Mouse (Mus musculus): ENCODE data around the gene Ovol1.

Gene Ovol1

DNA sequence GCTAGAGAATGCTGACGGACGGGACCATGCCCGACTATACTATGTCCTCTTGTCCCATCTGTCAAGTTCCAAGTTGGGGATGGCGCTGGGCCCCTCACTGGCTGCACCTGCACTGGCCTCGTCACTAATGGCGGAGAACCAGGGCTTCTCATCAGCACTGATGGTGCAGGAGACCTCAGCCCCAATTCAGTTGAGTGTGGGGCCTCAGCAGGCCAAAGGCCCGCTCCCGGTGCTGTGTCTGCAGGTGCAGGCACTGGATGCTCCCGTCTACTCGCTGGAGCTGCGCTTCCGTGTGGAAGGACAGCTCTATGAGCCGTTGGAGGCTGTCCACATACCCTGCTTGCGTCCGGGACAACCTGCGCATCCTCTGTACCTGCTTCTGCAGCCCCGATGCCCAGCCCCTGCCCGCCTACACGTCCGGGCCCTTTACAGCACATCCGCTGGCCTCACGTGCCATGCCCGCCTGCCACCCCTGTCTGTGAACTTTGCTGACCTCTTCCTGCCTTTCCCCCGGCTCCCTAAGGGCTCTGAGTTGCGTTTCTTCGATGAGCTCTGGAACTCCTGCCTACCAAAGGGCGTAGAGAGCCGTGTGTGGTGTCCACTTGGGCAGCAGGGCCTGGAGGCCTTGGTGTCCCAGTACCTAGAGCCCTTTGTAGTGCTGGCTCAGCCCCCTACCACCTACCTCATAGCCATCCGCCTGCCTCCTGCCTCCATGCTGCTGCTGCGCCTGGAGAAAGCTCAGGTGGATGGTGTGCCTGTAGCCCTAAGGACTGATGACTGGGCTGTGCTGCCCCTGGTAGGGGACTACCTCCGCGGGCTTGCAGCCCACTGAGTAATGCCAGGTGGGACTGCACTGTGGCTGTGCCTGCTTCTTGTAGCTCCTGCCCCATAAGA lies 10.2 kb upstream of the Ovol1 start:
- in situ Hi-C loops (cut with MboI; ENCODE audit: low pct_unique_long_range_greater_than_20kb in 1 of 2, low sequenced_read_pairs in 2 of 2, unreplicated experiment in 1 of 2) = no loop called here

DNA sequence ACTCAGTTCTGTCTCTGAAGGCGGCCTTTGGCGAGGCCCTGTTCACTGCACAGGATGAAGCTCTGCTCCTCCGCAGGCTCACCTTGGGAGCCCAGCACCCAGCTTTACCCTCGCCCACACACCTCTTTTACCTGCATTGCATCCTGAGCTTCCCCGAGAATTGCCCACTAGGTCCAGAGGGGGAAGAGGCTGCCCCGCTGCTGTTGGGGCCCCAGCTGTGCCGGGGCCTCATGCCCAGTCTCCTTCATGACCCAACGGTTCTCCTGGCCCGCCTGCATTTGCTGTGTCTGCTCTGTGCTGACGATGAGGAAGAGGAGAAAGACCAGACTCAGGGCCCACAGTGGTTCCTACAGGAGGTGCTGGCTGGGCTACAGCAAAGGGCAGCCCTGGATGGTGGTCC lies 9.1 kb upstream of the Ovol1 start:
- in situ Hi-C loops (cut with MboI; ENCODE audit: low pct_unique_long_range_greater_than_20kb in 1 of 2, low sequenced_read_pairs in 2 of 2, unreplicated experiment in 1 of 2) = no loop called here

DNA sequence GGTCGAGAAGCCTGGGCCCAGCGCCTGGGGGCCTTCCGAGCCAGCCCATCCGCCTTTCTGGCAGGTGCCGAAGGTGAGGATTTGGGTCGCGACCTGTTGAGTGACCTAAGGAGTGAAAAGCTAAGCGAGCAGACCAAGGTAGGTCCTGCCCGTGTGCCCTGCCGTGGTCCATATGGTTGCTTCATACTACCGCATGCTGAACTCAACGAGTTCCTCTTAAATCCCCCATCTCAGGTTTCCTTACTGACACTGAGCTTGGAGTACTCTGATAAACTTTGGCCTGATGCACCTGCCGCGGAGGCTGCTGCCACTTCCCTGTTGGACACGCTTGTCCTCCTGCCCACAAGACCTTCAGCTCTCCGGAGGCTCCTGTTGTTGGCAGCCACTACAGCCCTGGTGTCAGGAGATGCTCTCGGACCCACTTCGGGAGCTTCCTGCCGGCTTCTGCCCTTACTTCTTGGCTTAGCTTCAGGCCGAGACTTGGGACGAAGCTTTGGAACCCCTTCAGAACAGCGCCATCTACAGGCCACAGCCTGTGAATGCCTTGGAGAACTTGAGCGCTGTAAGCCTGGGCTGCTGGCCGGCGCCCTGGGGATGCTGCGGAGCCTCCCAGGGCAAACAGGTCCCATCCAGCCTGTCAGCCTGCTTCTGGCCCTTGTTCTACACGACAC lies 8.2 kb upstream of the Ovol1 start:
- in situ Hi-C loops (cut with MboI; ENCODE audit: low pct_unique_long_range_greater_than_20kb in 1 of 2, low sequenced_read_pairs in 2 of 2, unreplicated experiment in 1 of 2) = no loop called here

DNA sequence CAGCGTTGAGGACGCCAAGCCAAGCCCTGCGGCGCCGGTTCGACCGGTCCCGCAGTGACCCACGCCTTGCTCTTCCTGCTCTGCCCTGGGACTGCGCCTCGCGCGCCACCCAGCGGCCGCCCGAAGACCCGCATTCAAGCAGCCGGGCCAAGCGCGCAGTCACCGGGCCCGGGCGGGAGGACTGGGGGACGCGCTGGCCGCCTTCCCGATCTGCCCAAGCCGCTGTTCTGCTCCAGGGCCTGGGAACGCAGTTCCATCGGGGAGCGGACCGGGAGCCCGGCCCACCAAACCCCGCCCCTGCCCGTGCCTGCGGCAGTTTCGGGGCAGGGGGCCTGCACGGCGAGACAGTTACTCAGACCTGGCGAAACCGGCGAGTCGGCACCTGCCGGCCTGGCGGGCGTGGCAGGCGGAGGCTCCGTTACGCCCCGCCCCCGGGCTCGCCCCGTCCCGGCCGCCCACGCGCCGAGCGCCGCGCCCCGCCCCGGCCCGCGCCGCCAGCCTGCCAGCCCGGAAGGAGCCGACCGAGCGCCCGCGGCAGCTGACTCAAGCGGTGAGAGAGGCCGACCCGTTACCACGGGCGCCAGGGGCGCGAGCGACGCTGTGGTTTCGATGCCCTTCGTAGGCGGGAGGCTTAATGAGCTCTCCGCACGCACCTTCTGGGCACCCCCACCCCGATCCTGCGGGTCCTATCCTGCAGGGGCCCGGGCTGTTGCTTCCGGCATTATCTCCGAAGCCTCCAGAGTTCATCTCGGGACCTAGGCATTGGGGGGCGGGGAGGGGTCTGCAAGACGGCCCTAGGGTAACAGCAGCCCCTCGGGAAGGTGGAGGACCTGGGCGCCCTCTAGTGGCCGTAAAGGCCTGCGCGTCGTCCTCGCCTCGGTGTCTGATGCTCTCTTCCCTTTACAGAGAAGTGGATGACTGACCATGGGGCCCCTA lies 7.4 kb upstream of the Ovol1 start, which contains the start of gene Ap5b1:
Gene Ap5b1 (plus strand): TSS at position 492 of the 936 bp plus-strand sequence.
- in situ Hi-C loops (cut with MboI; ENCODE audit: low pct_unique_long_range_greater_than_20kb in 1 of 2, low sequenced_read_pairs in 2 of 2, unreplicated experiment in 1 of 2) = no loop called here

DNA sequence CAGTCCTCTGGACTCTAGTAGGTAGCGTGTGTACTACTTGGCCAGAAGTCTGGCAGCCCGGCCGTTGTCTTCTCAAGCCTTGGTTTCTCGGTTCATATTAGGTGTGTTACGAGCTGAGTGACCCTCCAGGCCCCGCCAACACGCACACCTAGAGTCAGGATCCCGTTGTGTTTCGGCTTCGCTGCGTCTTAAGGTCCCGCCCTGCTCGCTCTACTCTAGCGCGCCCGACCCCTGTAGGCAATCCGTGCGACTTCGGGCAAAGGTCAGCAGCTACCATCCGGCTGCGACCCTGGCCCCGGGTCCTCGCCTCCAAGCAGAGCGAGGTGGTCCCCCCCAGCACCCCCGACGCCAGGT lies 6.7 kb upstream of the Ovol1 start:
- in situ Hi-C loops (cut with MboI; ENCODE audit: low pct_unique_long_range_greater_than_20kb in 1 of 2, low sequenced_read_pairs in 2 of 2, unreplicated experiment in 1 of 2) = no loop called here

DNA sequence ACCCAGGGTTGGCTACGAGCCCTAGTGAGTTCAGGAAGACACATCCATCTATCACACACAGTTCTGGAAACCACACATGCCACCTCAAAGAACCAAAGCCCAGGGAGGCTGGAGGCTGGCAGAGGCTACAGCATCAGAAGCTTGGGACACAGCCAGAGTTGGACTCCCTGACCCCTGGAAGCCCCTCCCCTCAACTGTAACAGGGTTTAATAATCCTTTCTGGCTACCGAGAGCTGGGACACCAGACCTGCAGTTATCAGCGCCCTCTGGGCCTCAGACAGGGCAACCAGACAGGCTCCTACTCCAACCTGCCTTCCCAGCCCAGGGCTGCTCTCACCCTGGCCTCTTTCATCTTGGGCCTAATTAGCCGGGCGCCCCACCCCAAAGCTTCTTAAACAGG lies 5.9 kb upstream of the Ovol1 start:
- in situ Hi-C loops (cut with MboI; ENCODE audit: low pct_unique_long_range_greater_than_20kb in 1 of 2, low sequenced_read_pairs in 2 of 2, unreplicated experiment in 1 of 2) = no loop called here

DNA sequence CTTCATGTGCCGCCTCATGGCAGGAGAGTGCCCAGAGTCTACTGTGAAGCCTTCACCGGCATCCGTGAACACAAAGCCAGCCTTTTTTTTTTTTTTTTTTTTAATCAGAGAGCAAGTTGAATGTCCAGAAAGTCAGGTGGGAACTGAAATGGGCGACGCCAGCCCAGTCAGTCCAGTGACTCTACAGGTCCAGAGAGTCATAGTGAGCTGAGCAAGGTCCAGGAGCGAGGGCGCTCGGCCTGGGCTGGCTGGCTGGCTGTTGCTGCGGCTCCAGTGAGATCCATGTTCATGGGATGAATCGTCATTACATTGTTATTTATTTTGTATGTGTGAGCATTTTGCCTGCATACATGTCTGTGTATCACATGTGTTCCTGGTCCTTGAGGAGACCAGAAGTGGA lies 2.3 kb upstream of the Ovol1 start:
- in situ Hi-C loops (cut with MboI; ENCODE audit: low pct_unique_long_range_greater_than_20kb in 1 of 2, low sequenced_read_pairs in 2 of 2, unreplicated experiment in 1 of 2) = no loop called here

DNA sequence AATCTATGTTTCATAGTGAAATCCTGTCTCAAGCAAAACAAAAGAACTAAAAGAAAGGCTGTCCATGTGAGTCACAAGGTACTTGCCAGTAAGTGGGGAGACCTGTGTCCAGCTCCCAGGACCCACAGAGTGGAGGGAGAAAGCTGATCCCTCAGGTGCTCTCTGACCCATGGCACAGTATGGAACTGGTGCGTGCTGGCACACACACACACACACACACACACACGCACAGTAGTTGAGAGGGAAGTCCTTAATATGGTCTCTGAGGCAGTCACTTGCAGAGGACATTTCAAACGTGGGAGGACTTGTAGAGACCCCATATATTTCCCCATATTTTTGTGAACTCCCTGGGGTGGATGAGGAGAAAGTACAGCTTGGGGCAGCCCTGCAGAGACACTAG lies 1.4 kb upstream of the Ovol1 start:
- in situ Hi-C loops (cut with MboI; ENCODE audit: low pct_unique_long_range_greater_than_20kb in 1 of 2, low sequenced_read_pairs in 2 of 2, unreplicated experiment in 1 of 2) = no loop called here

DNA sequence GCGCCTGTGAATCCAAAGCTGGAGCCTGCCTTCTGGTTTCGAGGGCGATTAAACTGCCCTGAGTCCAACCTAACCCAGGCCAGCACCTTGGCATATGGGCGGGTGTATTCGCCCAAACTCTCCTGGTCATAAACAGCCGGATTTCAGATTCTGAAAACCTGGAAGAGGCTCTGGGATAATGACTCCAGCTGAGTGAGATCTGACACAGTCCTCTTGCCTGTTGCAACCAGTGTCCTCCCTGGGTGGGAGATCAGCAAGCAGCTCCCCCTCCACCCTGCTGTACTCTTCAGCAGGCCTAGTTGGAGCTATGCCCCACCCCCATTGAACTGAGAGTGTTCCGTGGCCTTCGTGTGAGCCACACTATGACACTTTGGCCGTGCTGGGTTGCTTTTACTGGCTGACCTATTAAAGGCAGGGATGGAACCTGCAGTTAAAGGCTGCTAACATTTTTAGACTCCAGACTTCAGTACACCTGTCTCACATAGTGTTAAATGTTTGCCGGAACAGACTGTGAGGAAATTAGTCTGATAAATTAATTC lies 875 bp upstream of the Ovol1 start:
- in situ Hi-C loops (cut with MboI; ENCODE audit: low pct_unique_long_range_greater_than_20kb in 1 of 2, low sequenced_read_pairs in 2 of 2, unreplicated experiment in 1 of 2) = no loop called here

DNA sequence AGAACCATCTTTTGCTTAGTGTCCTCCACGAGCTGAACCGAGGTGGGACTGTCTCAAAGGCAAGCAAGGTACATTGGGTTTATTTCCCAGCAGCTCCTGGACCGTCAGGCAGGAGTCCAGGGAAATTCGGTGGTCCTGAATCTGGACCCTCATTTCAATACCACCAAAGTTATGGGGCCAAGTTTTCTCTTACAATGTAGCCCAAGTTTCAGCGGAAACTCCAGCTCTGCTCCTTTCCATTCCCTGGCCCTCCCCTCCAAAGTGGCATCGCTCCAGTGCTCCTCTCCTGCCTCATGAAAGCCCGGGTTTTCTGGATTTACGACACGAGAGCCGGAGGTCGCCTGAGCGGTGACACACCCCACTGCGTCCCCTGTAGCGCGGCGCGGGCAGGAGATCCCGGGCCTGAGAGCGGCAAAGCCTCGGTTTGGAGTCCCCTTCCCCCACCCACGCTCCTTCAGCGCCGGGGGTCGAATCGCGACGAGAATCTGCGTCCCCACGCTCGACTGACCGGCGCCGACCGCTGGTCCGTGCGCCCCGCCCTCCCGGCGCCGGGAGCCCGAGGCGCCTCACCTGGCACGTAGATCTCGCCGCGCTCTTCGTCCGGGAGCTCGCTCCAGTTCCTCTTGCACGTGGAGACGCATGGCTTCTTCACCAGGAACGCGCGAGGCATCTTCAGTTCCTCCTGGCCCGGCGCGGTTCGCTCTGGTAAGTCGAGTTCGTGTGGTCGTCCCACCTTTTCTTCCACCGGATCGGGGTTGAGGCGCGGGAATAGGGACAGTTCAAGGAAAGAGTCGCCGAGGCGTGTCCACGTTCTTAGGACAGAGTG lies 602 bp downstream of the Ovol1 start:
- in situ Hi-C loops (cut with MboI; ENCODE audit: low pct_unique_long_range_greater_than_20kb in 1 of 2, low sequenced_read_pairs in 2 of 2, unreplicated experiment in 1 of 2) = no loop called here

DNA sequence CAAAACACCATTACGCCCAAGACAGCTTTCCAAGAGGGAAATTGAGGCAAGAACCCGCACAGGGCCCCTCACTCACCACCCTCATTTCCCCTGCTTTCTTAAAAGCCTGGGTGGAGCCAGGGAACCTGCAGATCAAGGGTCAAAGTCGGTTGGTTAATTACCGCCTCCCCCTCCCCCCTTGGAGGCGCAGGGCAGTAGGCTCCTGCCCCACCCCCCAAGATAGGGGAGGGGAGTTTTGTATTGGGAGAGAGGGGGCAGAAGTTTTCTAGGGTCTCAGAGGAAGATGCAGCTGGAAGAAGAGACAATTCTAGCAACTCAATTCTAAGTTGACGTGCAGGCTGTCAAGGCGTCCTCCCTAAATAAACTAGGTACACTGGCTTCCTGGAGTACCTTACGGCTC lies 1.2 kb downstream of the Ovol1 start:
- in situ Hi-C loops (cut with MboI; ENCODE audit: low pct_unique_long_range_greater_than_20kb in 1 of 2, low sequenced_read_pairs in 2 of 2, unreplicated experiment in 1 of 2) = no loop called here

DNA sequence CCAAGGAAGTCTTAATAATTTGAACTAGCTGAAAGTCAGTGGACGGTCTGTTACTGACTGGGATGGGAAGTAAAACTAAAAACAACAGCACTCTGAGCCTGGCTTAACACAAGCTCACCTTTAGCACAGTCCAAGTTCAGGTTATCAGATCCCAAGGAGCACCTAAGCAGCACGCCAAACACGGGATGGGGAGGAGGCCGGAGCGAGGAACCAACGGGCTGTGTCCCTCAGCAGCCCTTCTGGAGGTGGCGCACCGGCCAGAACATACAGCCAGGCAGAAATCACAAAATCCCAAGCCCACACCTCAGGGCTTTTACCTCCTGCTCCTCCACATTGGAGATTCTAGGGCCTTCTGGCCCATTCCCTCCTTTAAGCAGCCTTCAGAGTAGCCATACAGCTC lies 1.7 kb downstream of the Ovol1 start:
- in situ Hi-C loops (cut with MboI; ENCODE audit: low pct_unique_long_range_greater_than_20kb in 1 of 2, low sequenced_read_pairs in 2 of 2, unreplicated experiment in 1 of 2) = no loop called here

DNA sequence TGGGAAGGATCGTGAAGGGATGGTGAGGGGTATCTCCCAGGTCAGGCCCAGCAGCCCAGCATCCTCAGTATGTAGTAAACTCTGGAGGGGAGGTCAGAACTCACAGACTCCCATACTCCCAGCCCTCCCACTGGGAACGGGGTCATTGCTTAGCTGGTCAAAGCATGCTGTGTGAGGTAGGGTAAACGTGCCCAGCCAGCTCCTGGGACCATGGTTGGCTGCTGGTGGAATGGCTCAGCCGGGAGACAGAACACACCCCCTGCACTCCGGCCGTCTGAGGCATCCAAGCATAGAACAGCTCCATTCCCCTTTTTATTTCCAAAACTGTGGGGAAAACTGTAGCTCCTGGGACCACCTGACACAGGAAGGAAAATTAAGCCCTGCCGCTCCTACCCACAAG lies 2.3 kb downstream of the Ovol1 start:
- in situ Hi-C loops (cut with MboI; ENCODE audit: low pct_unique_long_range_greater_than_20kb in 1 of 2, low sequenced_read_pairs in 2 of 2, unreplicated experiment in 1 of 2) = no loop called here

DNA sequence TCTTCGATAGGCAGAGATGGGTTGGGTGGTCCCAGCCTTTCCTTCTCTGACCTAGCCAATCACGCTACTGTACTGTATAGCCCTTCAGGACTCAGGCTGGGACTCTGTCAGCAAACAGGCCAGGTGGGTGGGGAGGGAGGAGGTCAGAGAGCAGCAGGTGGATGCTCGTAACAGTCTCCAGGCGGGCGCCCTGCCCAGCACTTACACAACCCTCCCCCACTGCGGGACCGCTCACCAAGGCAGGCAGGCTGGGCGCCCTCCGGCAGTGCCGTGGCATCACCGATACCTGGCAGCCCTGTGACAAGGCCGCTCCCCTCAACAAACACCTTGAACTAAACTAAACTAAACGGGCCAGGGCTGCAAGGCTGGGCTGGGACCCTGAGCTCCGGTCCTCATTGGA lies 6.2 kb downstream of the Ovol1 start:
- in situ Hi-C loops (cut with MboI; ENCODE audit: low pct_unique_long_range_greater_than_20kb in 1 of 2, low sequenced_read_pairs in 2 of 2, unreplicated experiment in 1 of 2) = no loop called here

DNA sequence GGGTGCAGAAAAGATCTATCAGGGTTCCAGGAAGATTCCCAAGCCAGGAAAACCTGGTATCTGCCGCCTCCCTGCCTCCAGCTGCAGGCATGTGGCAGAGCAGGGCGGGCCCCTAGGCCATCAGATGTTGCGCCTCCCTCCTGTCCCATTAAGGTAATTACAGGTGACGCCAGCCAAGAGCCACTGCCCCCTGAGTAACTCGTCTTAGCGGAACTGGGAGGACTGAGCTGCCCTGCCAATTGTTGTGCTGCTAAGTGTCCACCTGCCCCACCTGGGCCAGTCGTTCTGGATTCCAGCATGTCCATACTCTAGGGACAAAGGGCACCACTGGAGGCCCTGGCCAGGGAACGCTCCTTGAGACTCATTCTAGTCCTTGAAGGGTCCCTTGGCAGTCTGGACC lies 6.6 kb downstream of the Ovol1 start:
- in situ Hi-C loops (cut with MboI; ENCODE audit: low pct_unique_long_range_greater_than_20kb in 1 of 2, low sequenced_read_pairs in 2 of 2, unreplicated experiment in 1 of 2) = no loop called here

DNA sequence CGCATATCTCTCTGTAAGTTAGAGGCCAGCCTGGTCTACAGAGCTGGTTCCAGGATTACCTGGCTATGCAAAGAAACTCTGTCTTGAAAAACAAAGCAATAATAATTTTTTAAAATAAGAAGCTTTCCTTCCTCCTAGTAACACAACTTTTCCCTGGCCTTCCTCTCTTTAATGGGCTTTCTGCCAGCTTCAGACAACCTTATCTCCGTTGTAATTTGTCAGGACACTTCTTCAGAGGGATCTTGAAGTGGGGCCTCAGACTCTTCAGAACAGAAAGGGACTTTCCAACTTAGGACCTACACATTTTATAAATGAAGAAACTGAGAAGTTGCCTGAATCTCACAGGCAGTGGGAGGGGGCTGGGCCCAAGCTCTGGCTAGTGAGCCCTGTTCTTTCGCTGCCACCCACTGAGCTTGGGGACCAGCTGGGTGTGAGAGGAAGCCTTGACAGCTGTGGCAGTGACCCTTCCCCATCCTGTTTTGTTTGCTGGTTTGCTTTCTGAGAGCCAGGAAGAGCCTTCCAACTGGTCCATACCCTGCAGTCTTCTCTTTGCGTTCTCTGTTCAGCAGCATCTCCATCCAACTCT lies 12.9 kb downstream of the Ovol1 start:
- in situ Hi-C loops (cut with MboI; ENCODE audit: low pct_unique_long_range_greater_than_20kb in 1 of 2, low sequenced_read_pairs in 2 of 2, unreplicated experiment in 1 of 2) = loop anchor here in 1 of 2 experiments (25.0 kb wide), 1 partner anchor 340 kb away; the partner anchor contains the start of genes Frmd8, Slc25a45 and Tigd3

DNA sequence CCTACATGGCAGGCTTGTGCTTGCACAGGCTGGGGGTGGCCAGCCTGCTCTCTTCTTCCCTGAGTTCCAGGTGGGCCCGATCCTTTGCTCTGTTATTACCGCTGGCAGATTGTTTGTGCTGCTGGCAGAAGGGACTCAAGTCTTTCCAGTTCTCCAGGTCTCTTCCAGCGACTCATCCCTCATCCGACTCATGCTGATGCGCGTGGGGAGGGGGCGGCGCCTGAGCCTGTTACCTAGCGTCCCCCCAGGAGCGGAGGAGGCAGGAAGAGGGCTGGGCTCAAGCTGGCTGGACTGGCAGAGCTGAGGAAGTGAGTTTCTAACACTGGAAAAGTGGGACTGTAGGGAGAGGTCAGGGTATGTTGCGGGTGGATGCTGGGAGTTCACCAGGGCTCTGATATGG lies 16.4 kb downstream of the Ovol1 start:
- in situ Hi-C loops (cut with MboI; ENCODE audit: low pct_unique_long_range_greater_than_20kb in 1 of 2, low sequenced_read_pairs in 2 of 2, unreplicated experiment in 1 of 2) = loop anchor here in 1 of 2 experiments (25.0 kb wide), 1 partner anchor 343 kb away; the partner anchor contains the start of genes Frmd8, Slc25a45 and Tigd3
